Mouse (Mus musculus): ENCODE results near the gene Itgae.
"Not testable (repeated sequence)": the region's sequence is repeated elsewhere in the genome, so short reads cannot be mapped to it uniquely, and the experiment has no call there.

The Itgae gene

GRCm38 (mm10) chr11:73092057-73092456, 1.7 kb downstream of the Itgae start:
- DNase-seq (ENCODE audit: extremely low read depth, insufficient read length, low spot score): no peak

GRCm38 (mm10) chr11:73092877-73093276, 2.5 kb downstream of the Itgae start:
- peak; percentile 16 for DNase-seq (ENCODE audit: extremely low read depth, insufficient read length, low spot score)

- no peak for DNase-seq (ENCODE audit: extremely low read depth, insufficient read length, low spot score)
Observed at GRCm38 (mm10) chr11:73094231-73094995, 4.0 kb downstream of the Itgae start.

GRCm38 (mm10) chr11:73098860-73099259, 8.5 kb downstream of the Itgae start:
- no peak for DNase-seq (ENCODE audit: extremely low read depth, insufficient read length, low spot score)

- DNase-seq (ENCODE audit: extremely low read depth, insufficient read length, low spot score): no peak
Observed at GRCm38 (mm10) chr11:73099976-73100750, 9.8 kb downstream of the Itgae start.

GRCm38 (mm10) chr11:73101308-73101707, 10.9 kb downstream of the Itgae start:
- no peak for DNase-seq (ENCODE audit: extremely low read depth, insufficient read length, low spot score)

GRCm38 (mm10) chr11:73105246-73105645, 14.9 kb downstream of the Itgae start:
- no peak for DNase-seq (ENCODE audit: extremely low read depth, insufficient read length, low spot score)

GRCm38 (mm10) chr11:73107358-73107757, 17.0 kb downstream of the Itgae start:
- not testable (repeated sequence) for DNase-seq (ENCODE audit: extremely low read depth, insufficient read length, low spot score)

- peak; percentile 38 for DNase-seq (ENCODE audit: extremely low read depth, insufficient read length, low spot score)
Observed at GRCm38 (mm10) chr11:73108195-73108897, 18.0 kb downstream of the Itgae start.

- no peak for DNase-seq (ENCODE audit: extremely low read depth, insufficient read length, low spot score)
Observed at GRCm38 (mm10) chr11:73108898-73109625, 18.7 kb downstream of the Itgae start.

GRCm38 (mm10) chr11:73109941-73110340, 19.6 kb downstream of the Itgae start:
- no peak for DNase-seq (ENCODE audit: extremely low read depth, insufficient read length, low spot score)

GRCm38 (mm10) chr11:73111414-73111813, 21.0 kb downstream of the Itgae start:
- DNase-seq (ENCODE audit: extremely low read depth, insufficient read length, low spot score): no peak

GRCm38 (mm10) chr11:73126495-73126894, 36.1 kb downstream of the Itgae start:
- DNase-seq (ENCODE audit: extremely low read depth, insufficient read length, low spot score): no peak

- peak; percentile 40 for DNase-seq (ENCODE audit: extremely low read depth, insufficient read length, low spot score)
Observed at GRCm38 (mm10) chr11:73131020-73131419, 40.6 kb downstream of the Itgae start.

- no peak for DNase-seq (ENCODE audit: extremely low read depth, insufficient read length, low spot score)
Observed at GRCm38 (mm10) chr11:73132999-73133398, 42.6 kb downstream of the Itgae start.

GRCm38 (mm10) chr11:73134222-73134621, 43.8 kb downstream of the Itgae start:
- no peak for DNase-seq (ENCODE audit: extremely low read depth, insufficient read length, low spot score)

GRCm38 (mm10) chr11:73136587-73136986, 46.2 kb downstream of the Itgae start:
- no peak for DNase-seq (ENCODE audit: extremely low read depth, insufficient read length, low spot score)

- no peak for DNase-seq (ENCODE audit: extremely low read depth, insufficient read length, low spot score)
Observed at GRCm38 (mm10) chr11:73137116-73137515, 46.7 kb downstream of the Itgae start.

- DNase-seq (ENCODE audit: extremely low read depth, insufficient read length, low spot score): peak; percentile 93
Observed at GRCm38 (mm10) chr11:73137591-73138501, 47.5 kb downstream of the Itgae start, which contains the start of gene Haspin. TSS of gene Haspin (minus strand) at chr11:73138294.
